ENCODE assay signal across 19 mouse cellular contexts in genomic region chr17:89900610-89901009, GRCm38 (mm10).
"Had no signal": no experiment of that assay in that cellular context is flagged by ENCODE, and none has a peak within 500 bp of the region (broad histone marks: within the 10 kb centered on the region; RNA-seq: fewer than 3 reads in every experiment).

No protein-coding gene starts in this region.

- H3K27ac ChIP-seq: liver, embryonic 14.5 days; macrophage; midbrain, embryonic 12.5 days; midbrain, embryonic 15.5 days; neural tube, embryonic 12.5 days; neural tube, embryonic 15.5 days; stomach, postnatal 0 days had no signal

- H3K9ac ChIP-seq: liver, embryonic 14.5 days; liver, postnatal 0 days; lung, embryonic 14.5 days; midbrain, embryonic 12.5 days; midbrain, embryonic 15.5 days; neural tube, embryonic 12.5 days; neural tube, embryonic 15.5 days had no signal

- H3K4me2 ChIP-seq: lung, embryonic 14.5 days; midbrain, embryonic 12.5 days; midbrain, embryonic 15.5 days; neural tube, embryonic 12.5 days; neural tube, embryonic 15.5 days had no signal

- H3K9me3 ChIP-seq: midbrain, embryonic 12.5 days; midbrain, embryonic 15.5 days; neural tube, embryonic 12.5 days; neural tube, embryonic 15.5 days had no signal

- H3K27me3 ChIP-seq: midbrain, embryonic 12.5 days; midbrain, embryonic 15.5 days; neural tube, embryonic 12.5 days; neural tube, embryonic 15.5 days had no signal

- ATAC-seq: liver, postnatal 0 days; lung, postnatal 0 days; midbrain, embryonic 15.5 days had no signal

- DNase-seq: kidney, postnatal 10 days; kidney, postnatal 36 days; left cerebral cortex, postnatal 4 days; liver, postnatal 0 days; lung, embryonic 14.5 days; right cerebral cortex, adult 18-20 months; right cerebral cortex, postnatal 14 days; right cerebral cortex, postnatal 4 days; thymus, adult 2 months; thymus, postnatal 14 days; thymus, postnatal 4 days had no signal

- H3K4me1 ChIP-seq: midbrain, embryonic 12.5 days; midbrain, embryonic 15.5 days; neural tube, embryonic 12.5 days had no signal

- H3K36me3 ChIP-seq: midbrain, embryonic 12.5 days; midbrain, embryonic 15.5 days; neural tube, embryonic 12.5 days; neural tube, embryonic 15.5 days had no signal

- H3K4me3 ChIP-seq: midbrain, embryonic 12.5 days; midbrain, embryonic 15.5 days; neural tube, embryonic 12.5 days; neural tube, embryonic 15.5 days had no signal
